Mouse (Mus musculus) liver, adult 2 months (tissue): ENCODE results near the gene Abhd17b. TPM values are rescaled to one million over a fixed set of nuclear protein-coding genes. Genes with fewer than 3 reads are reported as not detected.

Source experiments
- DNase-seq: peaks from one replicate; pipeline ENCODE4 v3.0.0-alpha.2; 2011; ENCODE audit warnings: low read depth, low spot score; ENCODE audit errors: extremely low read depth
- H3K27ac ChIP-seq: fragments of 200-500 bp; replicated peaks from 2 replicates; pipeline ENCODE4 v1.5.1; 2012; ENCODE audit warnings: low read depth, mild to moderate bottlenecking, control low read depth, inconsistent platforms, low read length; ENCODE audit not compliant: insufficient read depth
- H3K27me3 ChIP-seq: fragments of 200-500 bp; 2 replicates; pipeline ENCODE4 v1.6.1; 2012; ENCODE audit warnings: mild to moderate bottlenecking, moderate library complexity, low read length, inconsistent platforms; ENCODE audit not compliant: control insufficient read depth, insufficient read depth
- H3K36me3 ChIP-seq: fragments of 200-500 bp; 2 replicates; pipeline ENCODE4 v1.6.1; 2012; ENCODE audit warnings: low read length, inconsistent platforms; ENCODE audit not compliant: control insufficient read depth, insufficient read depth
- H3K4me1 ChIP-seq: fragments of 200-500 bp; 2 replicates; pipeline ENCODE4 v1.6.1; 2011; ENCODE audit warnings: low read length; ENCODE audit not compliant: control insufficient read depth, insufficient read depth
- H3K4me3 ChIP-seq: fragments of 200-500 bp; 2 replicates; pipeline ENCODE4 v1.5.1; 2011; ENCODE audit warnings: low read depth, mild to moderate bottlenecking, control low read depth, low read length, moderate library complexity; ENCODE audit not compliant: insufficient read depth
- H3K79me2 ChIP-seq: fragments of 200-500 bp; 2 replicates; pipeline ENCODE4 v1.6.1; 2012; ENCODE audit warnings: inconsistent platforms, mild to moderate bottlenecking, low read length, moderate library complexity; ENCODE audit not compliant: control insufficient read depth, insufficient read depth
- H3K9ac ChIP-seq: fragments of 200-500 bp; 2 replicates; pipeline ENCODE4 v1.6.1; 2012; ENCODE audit warnings: low read depth, mild to moderate bottlenecking, control low read depth, inconsistent platforms, low read length
- CTCF ChIP-seq: fragments of 200-500 bp; IDR thresholded peaks from 2 replicates; pipeline ENCODE4 v1.5.1; 2011; ENCODE audit warnings: low read depth, low read length, control low read depth
- POLR2A ChIP-seq: fragments of 200-500 bp; IDR thresholded peaks from 2 replicates; pipeline ENCODE4 v1.6.1; 2011; ENCODE audit warnings: low read length, control low read depth; ENCODE audit not compliant: insufficient read depth; ENCODE audit errors: extremely low read depth
- WGBS: fragments of 180-500 bp; shearing (Covaris S2); methylation state at CpG from one replicate; pipeline ENCODE4 v1.1.7; 2018; 5-methylcytosine and 5-hydroxymethylcytosine counted together
- polyA plus RNA-seq: library from polyadenylated mRNA; depleted of rRNA; stranded (reverse); fragments of >200 nt; gene quantifications from 2 replicates; pipeline ENCODE4 v1.2.3, GENCODE M21; 2012; rRNA removed
- total RNA-seq: library from RNA; depleted of rRNA; stranded (reverse); fragments of >200 nt; gene quantifications from 2 replicates; pipeline ENCODE4 v1.2.3, GENCODE M21; 2014; rRNA removed

The Abhd17b gene
- total and polyA plus RNA-seq, 2 experiments, result 7.6 to 16.6 TPM

DNA sequence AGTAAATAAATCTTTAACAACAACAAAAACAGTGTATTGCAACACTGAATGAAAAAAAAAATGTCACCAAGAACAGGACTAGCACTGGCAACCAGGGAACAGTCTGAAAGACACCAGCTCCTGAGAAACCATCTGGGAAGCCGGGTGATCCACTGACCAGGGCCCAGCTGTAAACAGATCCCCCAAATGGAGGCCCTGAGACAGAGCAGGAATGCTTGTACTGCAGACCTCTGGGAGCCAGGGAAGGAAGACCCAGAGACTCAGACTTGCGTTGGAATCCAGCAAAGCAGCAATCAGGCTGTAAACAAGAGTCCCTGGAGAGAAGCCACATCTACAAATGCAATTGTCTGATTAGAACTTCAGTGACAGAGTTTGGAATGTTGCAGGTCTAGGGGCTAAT, 74.1 kb downstream of the Abhd17b start:
- 65% methylated on average over 2 of the region's 2 CpGs for WGBS

DNA sequence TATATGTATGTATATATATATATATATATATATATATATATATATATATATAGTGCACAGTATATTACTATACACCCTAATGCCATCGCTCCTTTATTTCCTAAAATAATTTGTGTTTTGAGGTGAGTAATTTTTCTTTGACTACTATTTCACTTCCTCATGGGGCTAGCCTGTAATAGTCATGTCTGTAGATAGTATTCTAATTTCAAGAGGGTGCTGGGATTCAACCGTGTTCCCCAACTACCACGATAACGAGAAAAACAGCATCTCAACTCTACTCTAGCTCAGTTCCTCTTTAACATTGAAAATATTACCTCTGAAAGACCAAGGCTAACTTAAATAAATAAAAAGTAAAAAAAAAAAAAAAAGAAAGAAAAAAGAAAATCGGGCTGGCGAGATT, 75.4 kb downstream of the Abhd17b start:
- H3K4me1 ChIP-seq, result no peaks in the 10 kb centered on the region
- TF ChIP-seq POLR2A (no peak), CTCF (no peak)
- H3K79me2 ChIP-seq, result no peaks in the 10 kb centered on the region
- H3K4me3 ChIP-seq, result no peak overlapping the region
- H3K27me3 ChIP-seq, result no peaks in the 10 kb centered on the region
- 93% methylated on average over 6 of the region's 6 CpGs for WGBS
- no peak overlapping the region for H3K27ac ChIP-seq
- H3K36me3 ChIP-seq, result no peaks in the 10 kb centered on the region
- H3K9ac ChIP-seq, result no peak overlapping the region
- DNase-seq, result no peak

More for the DNA sequence above, 74.1 kb downstream of the Abhd17b start:
- Histone ChIP-seq H3K9ac (no peak overlapping the region), H3K36me3 (no peaks in the 10 kb centered on the region), H3K79me2 (no peaks in the 10 kb centered on the region), H3K27ac (no peak overlapping the region), H3K4me1 (no peaks in the 10 kb centered on the region), H3K4me3 (no peak overlapping the region), H3K27me3 (no peaks in the 10 kb centered on the region)
- DNase-seq, result no peak
- no peak for TF ChIP-seq POLR2A
- no peak for TF ChIP-seq CTCF

DNA sequence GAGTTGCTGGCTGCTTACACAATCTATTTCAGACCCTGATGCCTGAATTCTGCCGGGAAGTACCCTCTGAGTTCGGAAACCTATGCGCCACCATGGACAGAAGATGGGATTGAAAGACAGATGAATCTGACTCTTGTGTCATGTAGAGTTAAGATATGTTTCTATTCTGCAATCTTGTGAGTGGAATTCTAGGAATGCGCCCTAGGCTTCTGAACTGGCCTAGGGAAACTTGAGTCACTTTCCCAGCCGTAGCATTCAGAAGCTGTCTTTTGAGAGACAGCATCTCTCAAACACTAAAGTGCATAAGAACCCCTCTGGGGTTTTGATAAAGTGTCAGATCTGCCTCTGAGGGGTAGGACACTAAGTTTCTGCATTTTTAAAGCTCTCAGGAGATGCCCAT, 78.9 kb downstream of the Abhd17b start:
- TF ChIP-seq POLR2A (no peak), CTCF (no peak)
- DNase-seq, result no peak
- 83% methylated on average over 5 of the region's 5 CpGs for WGBS
- Histone ChIP-seq H3K9ac (no peak overlapping the region), H3K79me2 (no peaks in the 10 kb centered on the region), H3K27ac (no peak overlapping the region), H3K4me1 (no peaks in the 10 kb centered on the region), H3K27me3 (no peaks in the 10 kb centered on the region), H3K4me3 (no peak overlapping the region), H3K36me3 (no peaks in the 10 kb centered on the region)

DNA sequence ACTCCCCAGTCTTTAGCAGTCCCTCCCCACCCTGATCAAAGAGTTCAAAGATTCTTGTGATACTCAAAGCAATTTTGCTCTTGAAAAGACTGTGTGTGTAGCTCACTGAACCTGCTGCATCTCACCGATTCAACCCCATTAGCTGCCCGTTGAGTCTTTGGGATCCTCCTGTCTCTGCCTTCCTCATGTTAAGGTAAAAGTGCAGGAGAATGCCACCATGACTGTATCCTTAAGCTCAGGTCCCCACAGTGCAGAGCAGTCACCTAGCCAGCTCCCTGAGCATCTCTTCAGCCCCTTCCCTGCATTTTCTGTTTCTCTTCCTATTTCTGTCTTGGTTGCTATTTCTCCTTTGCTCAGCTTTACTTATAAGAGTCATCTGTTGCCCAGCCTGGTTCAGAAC, 80.2 kb downstream of the Abhd17b start:
- H3K4me3 ChIP-seq, result no peak overlapping the region
- WGBS, result 95% methylated on average over 2 of the region's 2 CpGs
- H3K36me3 ChIP-seq, result no peaks in the 10 kb centered on the region
- no peak for DNase-seq
- no peak overlapping the region for H3K9ac ChIP-seq
- H3K79me2 ChIP-seq, result no peaks in the 10 kb centered on the region
- H3K27ac ChIP-seq, result no peak overlapping the region
- no peaks in the 10 kb centered on the region for H3K4me1 ChIP-seq
- TF ChIP-seq CTCF (no peak), POLR2A (no peak)
- H3K27me3 ChIP-seq, result no peaks in the 10 kb centered on the region

DNA sequence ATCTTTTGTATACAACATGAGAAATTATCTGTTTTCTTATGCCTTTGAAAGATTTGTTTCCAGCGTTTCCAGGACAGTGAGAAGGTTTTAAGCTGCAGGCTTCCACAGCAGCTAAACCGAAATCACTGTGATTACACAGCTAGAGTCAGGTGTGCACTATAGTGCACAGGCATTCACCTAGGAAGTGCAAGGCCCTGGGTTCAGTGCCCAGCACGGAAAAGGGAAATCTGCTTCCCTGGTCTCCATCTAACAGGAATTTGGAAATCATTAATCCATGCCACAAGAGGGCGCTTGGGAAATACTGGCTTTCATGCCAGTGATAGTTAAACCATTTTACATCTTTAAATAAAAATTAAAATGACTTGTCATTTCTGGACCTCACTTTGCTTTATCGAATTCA, 81.1 kb downstream of the Abhd17b start:
- no peaks in the 10 kb centered on the region for H3K36me3 ChIP-seq
- no peak overlapping the region for H3K4me3 ChIP-seq
- TF ChIP-seq CTCF, result peak; percentile 20; the same call in 1 of the 2 replicates
- no peak for TF ChIP-seq POLR2A
- no peaks in the 10 kb centered on the region for H3K27me3 ChIP-seq
- H3K27ac ChIP-seq, result no peak overlapping the region
- H3K4me1 ChIP-seq, result 0 out of 2 replicates have a peak, but pooled peaks cover 2% of the 10 kb centered on the region
- 35% methylated on average over 5 of the region's 5 CpGs for WGBS
- H3K9ac ChIP-seq, result no peak overlapping the region
- no peaks in the 10 kb centered on the region for H3K79me2 ChIP-seq
- peak; percentile 28 for DNase-seq

Other genes with a start within 250 kb of the Abhd17b start
- gene Gda, start 179.7 kb upstream of the Abhd17b start, total RNA-seq, result 16.0 and 23.5 TPM in 2 replicates
- 3.8 and 4.7 TPM in 2 replicates for gene Gda, start 179.7 kb upstream of the Abhd17b start, polyA plus RNA-seq
- gene 1110059E24Rik, start 209 bp upstream of the Abhd17b start, total RNA-seq, result 18.2 and 24.4 TPM in 2 replicates
- 3.5 TPM in 2 replicates for gene 1110059E24Rik, start 209 bp upstream of the Abhd17b start, polyA plus RNA-seq
- 18.1 and 18.4 TPM in 2 replicates for gene Cemip2, start 125.2 kb downstream of the Abhd17b start, total RNA-seq
- gene Cemip2, start 125.2 kb downstream of the Abhd17b start, polyA plus RNA-seq, result 2.3 and 2.9 TPM in 2 replicates